ENCODE assay signal across 15 mouse cellular contexts in the genomic region with DNA sequence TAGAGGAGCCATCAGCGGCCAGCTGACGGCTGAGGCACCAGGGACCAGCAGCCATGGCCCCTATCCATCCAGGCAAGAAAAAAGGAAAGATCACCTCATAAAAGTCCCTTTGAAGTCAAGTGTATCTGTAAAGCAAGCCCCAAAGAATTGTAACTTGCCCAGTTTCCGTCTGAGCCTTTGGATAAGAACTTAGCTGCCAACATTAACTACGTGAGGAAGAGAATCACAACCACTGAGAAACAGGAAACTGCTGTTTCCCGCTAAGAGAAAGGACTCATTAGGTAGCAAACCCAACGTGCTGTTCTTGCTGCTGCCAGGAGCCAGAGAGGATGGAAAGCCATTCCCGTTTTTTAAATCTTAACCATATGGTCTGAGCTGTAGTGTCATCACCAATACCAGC.
DNase-seq lines count a peak whose midpoint lies in the region; ATAC-seq lines count a peak whose summit lies in the region.
"Had no signal": no experiment of that assay in that cellular context is flagged by ENCODE, and none has a peak within 500 bp of the region (broad histone marks: within the 10 kb centered on the region; RNA-seq: fewer than 3 reads in every experiment).

No protein-coding gene starts in this region.

- no peak overlapping the region for H3K9ac ChIP-seq in heart, embryonic 15.5 days
- H3K9ac ChIP-seq in limb, embryonic 15.5 days, result no peak overlapping the region
- H3K9ac ChIP-seq: embryonic facial prominence, embryonic 13.5 days; hindbrain, embryonic 14.5 days; neural tube, embryonic 13.5 days had no signal

- H3K4me3 ChIP-seq in heart, embryonic 15.5 days, result no peak overlapping the region
- no peak overlapping the region for H3K4me3 ChIP-seq in heart, embryonic 10.5 days
- H3K4me3 ChIP-seq in limb, embryonic 15.5 days, result no peak overlapping the region
- H3K4me3 ChIP-seq: embryonic facial prominence, embryonic 13.5 days; neural tube, embryonic 13.5 days had no signal

- DNase-seq in embryo, embryonic 10 days (ENCODE audit: low spot score), result peak; percentile 12
- DNase-seq in embryo, embryonic 11 days, result no peak
- no peak for DNase-seq in heart, embryonic 10.5 days (ENCODE audit: low spot score)
- DNase-seq in lung, postnatal 14 days, result peak; percentile 9
- DNase-seq in lung, postnatal 10 days, result no peak
- no peak for DNase-seq in layer of hippocampus, adult 8-10 months (ENCODE audit: low spot score in 2 of 2)
- DNase-seq: adrenal gland, postnatal 36 days; cerebellum, adult 9-11 months; kidney, adult 2 months; right cerebral cortex, postnatal 4 days had no signal

- ATAC-seq in heart, embryonic 15.5 days (replicated peaks; ENCODE audit: insufficient number of reproducible peaks, insufficient read depth, low FRiP score, low read depth), result no peak
- no peak for ATAC-seq in limb, embryonic 15.5 days (ENCODE audit: insufficient number of reproducible peaks, low FRiP score, low TSS enrichment, low read depth)

- 55% methylated on average over 7 of the region's 7 CpGs for WGBS in heart, embryonic 15.5 days
- WGBS in heart, embryonic 10.5 days, result 68% methylated on average over 7 of the region's 7 CpGs
- WGBS in limb, embryonic 15.5 days, result 25% methylated on average over 7 of the region's 7 CpGs

- H3K4me2 ChIP-seq in heart, embryonic 15.5 days, result no peak overlapping the region
- H3K4me2 ChIP-seq in limb, embryonic 15.5 days, result no peak overlapping the region
- H3K4me2 ChIP-seq: embryonic facial prominence, embryonic 13.5 days; hindbrain, embryonic 14.5 days; neural tube, embryonic 13.5 days had no signal

- no peaks in the 10 kb centered on the region for H3K36me3 ChIP-seq in heart, embryonic 15.5 days
- peaks cover 4% of the 10 kb centered on the region; the same call in 1 of the 2 replicates for H3K36me3 ChIP-seq in heart, embryonic 10.5 days
- H3K36me3 ChIP-seq in limb, embryonic 15.5 days, result no peaks in the 10 kb centered on the region
- H3K36me3 ChIP-seq: embryonic facial prominence, embryonic 13.5 days; neural tube, embryonic 13.5 days had no signal

- H3K4me1 ChIP-seq in heart, embryonic 15.5 days (replicated peaks), result peaks cover 11% of the 10 kb centered on the region; the same call in 1 of the 2 replicates
- peaks cover 13% of the 10 kb centered on the region for H3K4me1 ChIP-seq in heart, embryonic 10.5 days
- peaks cover 6% of the 10 kb centered on the region; the same call in 1 of the 2 replicates for H3K4me1 ChIP-seq in limb, embryonic 15.5 days
- H3K4me1 ChIP-seq: neural tube, embryonic 13.5 days had no signal

- H3K9me3 ChIP-seq in heart, embryonic 15.5 days (replicated peaks), result no peaks in the 10 kb centered on the region
- H3K9me3 ChIP-seq in heart, embryonic 10.5 days, result no peaks in the 10 kb centered on the region
- H3K9me3 ChIP-seq in limb, embryonic 15.5 days, result no peaks in the 10 kb centered on the region
- H3K9me3 ChIP-seq: embryonic facial prominence, embryonic 13.5 days; neural tube, embryonic 13.5 days had no signal

- H3K27ac ChIP-seq in heart, embryonic 15.5 days, result peak overlapping the region; percentile 69
- no peak overlapping the region for H3K27ac ChIP-seq in heart, embryonic 10.5 days
- H3K27ac ChIP-seq in limb, embryonic 15.5 days, result peak overlapping the region; percentile 33
- H3K27ac ChIP-seq: embryonic facial prominence, embryonic 13.5 days; hindbrain, embryonic 14.5 days; neural tube, embryonic 13.5 days had no signal

- no peaks in the 10 kb centered on the region for H3K27me3 ChIP-seq in heart, embryonic 15.5 days
- H3K27me3 ChIP-seq in heart, embryonic 10.5 days (ENCODE audit: insufficient read depth, poor library complexity, severe bottlenecking), result no peaks in the 10 kb centered on the region
- no peaks in the 10 kb centered on the region for H3K27me3 ChIP-seq in limb, embryonic 15.5 days
- H3K27me3 ChIP-seq: embryonic facial prominence, embryonic 13.5 days; neural tube, embryonic 13.5 days had no signal

Comparison
In these comparisons a context has a peak if more than half of its experiments do, and no peak if none do; other contexts are left out.
1. DNase-seq: peak in embryo, embryonic 10 days (single experiment) and lung, postnatal 14 days (single experiment); none in embryo, embryonic 11 days (single experiment), heart, embryonic 10.5 days (single experiment), lung, postnatal 10 days (single experiment) and layer of hippocampus, adult 8-10 months (0 of 2).